Mouse (Mus musculus) lung, embryonic 16.5 days (tissue): ENCODE measurements around the gene Tmcc3. TPM values are rescaled to one million over a fixed set of nuclear protein-coding genes. Genes with fewer than 3 reads are reported as not detected.
A peak's percentile ranks its signal among the peaks of the same experiment; 100 is the strongest.

Experiments
- ATAC-seq: fragments of 200-750 bp; cut with Nextera tagmentation; 2 replicates; pipeline ENCODE4 v1.8.0; 2017; ENCODE audit warnings: low read depth, mild to moderate bottlenecking, moderate library complexity
- H3K27ac ChIP-seq: fragments of 300-500 bp; sonication (generic); 2 replicates; pipeline ENCODE4 v1.5.1; 2014; ENCODE audit warnings: mild to moderate bottlenecking, control low read depth, low read length
- H3K27me3 ChIP-seq: fragments of 300-500 bp; sonication (generic); 2 replicates; pipeline ENCODE4 v1.6.1; 2014; ENCODE audit warnings: low read depth, low read length, mixed read lengths; ENCODE audit not compliant: control insufficient read depth, insufficient read depth
- H3K36me3 ChIP-seq: fragments of 300-500 bp; sonication (generic); 2 replicates; pipeline ENCODE4 v1.6.1; 2014; ENCODE audit warnings: low read length; ENCODE audit not compliant: control insufficient read depth, insufficient read depth
- H3K4me1 ChIP-seq: fragments of 300-500 bp; sonication (generic); replicated peaks from 2 replicates; pipeline ENCODE4 v1.6.1; 2014; ENCODE audit warnings: low read length, mixed read lengths; ENCODE audit not compliant: control insufficient read depth, insufficient read depth
- H3K4me2 ChIP-seq: fragments of 300-500 bp; sonication (generic); 2 replicates; pipeline ENCODE4 v1.6.1; 2014; ENCODE audit warnings: low read depth, low read length, control low read depth
- H3K4me3 ChIP-seq: fragments of 300-500 bp; sonication (generic); 2 replicates; pipeline ENCODE4 v1.5.1; 2014; ENCODE audit warnings: mild to moderate bottlenecking, low read length, control low read depth
- H3K9ac ChIP-seq: fragments of 300-500 bp; sonication (generic); 2 replicates; pipeline ENCODE4 v1.6.1; 2014; ENCODE audit warnings: low read length, control low read depth
- H3K9me3 ChIP-seq: fragments of 300-500 bp; sonication (generic); 2 replicates; pipeline ENCODE4 v1.6.1; 2016; ENCODE audit warnings: low read length; ENCODE audit not compliant: control insufficient read depth
- WGBS: fragments of 180-500 bp; shearing (Covaris S2); extraction: QIAGEN DNeasy Blood & Tissue Kit; methylation state at CpG from one replicate; pipeline ENCODE4 v1.1.7; 2014; 5-methylcytosine and 5-hydroxymethylcytosine counted together
- polyA plus RNA-seq: library from polyadenylated mRNA; unstranded; fragments of >200 nt; fragmentation: Nextera tagmentation; extraction: Ambion mirVana; gene quantifications from 2 replicates; pipeline ENCODE4 v1.2.1, GENCODE M21; 2015

Tmcc3 gene
- polyA plus RNA-seq, 1 experiment from 2014 or later: 7.4 TPM

- Histone ChIP-seq H3K9ac (no peak overlapping the region), H3K27ac (no peak overlapping the region), H3K4me2 (no peak overlapping the region), H3K27me3 (no peaks in the 10 kb centered on the region), H3K4me1 (peaks cover 7% of the 10 kb centered on the region), H3K9me3 (no peaks in the 10 kb centered on the region), H3K4me3 (no peak overlapping the region), H3K36me3 (no peaks in the 10 kb centered on the region)
- ATAC-seq: no peak
These were observed 82.5 kb downstream of the Tmcc3 start for GRCm38 (mm10) chr10:94394286-94394685.

- WGBS: 42% methylated on average over 11 of the region's 11 CpGs
These were observed 86.3 kb downstream of the Tmcc3 start for GRCm38 (mm10) chr10:94397833-94398596.

GRCm38 (mm10) chr10:94400895-94401294 lies 89.1 kb downstream of the Tmcc3 start:
- peaks cover 11% of the 10 kb centered on the region for H3K4me1 ChIP-seq
- ATAC-seq: peak; percentile 95
- no peak overlapping the region for H3K4me3 ChIP-seq
- no peaks in the 10 kb centered on the region for H3K9me3 ChIP-seq
- no peak overlapping the region for H3K9ac ChIP-seq
- peak overlapping the region; percentile 7; the same call in 1 of the 2 replicates for H3K27ac ChIP-seq
- 56% methylated on average over 8 of the region's 8 CpGs for WGBS
- no peaks in the 10 kb centered on the region for H3K36me3 ChIP-seq
- H3K27me3 ChIP-seq: no peaks in the 10 kb centered on the region
- no peak overlapping the region for H3K4me2 ChIP-seq

More at GRCm38 (mm10) chr10:94397833-94398596, 86.3 kb downstream of the Tmcc3 start:
- no peak for ATAC-seq
- Histone ChIP-seq H3K4me1 (peaks cover 11% of the 10 kb centered on the region), H3K36me3 (no peaks in the 10 kb centered on the region), H3K27ac (no peak overlapping the region), H3K4me2 (no peak overlapping the region), H3K9ac (no peak overlapping the region), H3K4me3 (no peak overlapping the region), H3K9me3 (no peaks in the 10 kb centered on the region), H3K27me3 (no peaks in the 10 kb centered on the region)

GRCm38 (mm10) chr10:94405456-94405855 lies 93.7 kb downstream of the Tmcc3 start:
- H3K4me3 ChIP-seq: no peak overlapping the region
- H3K4me1 ChIP-seq: no peaks in the 10 kb centered on the region; the same call in 1 of the 2 replicates
- no peaks in the 10 kb centered on the region; the same call in 1 of the 2 replicates for H3K27me3 ChIP-seq
- no peak overlapping the region for H3K27ac ChIP-seq
- H3K36me3 ChIP-seq: no peaks in the 10 kb centered on the region
- H3K9ac ChIP-seq: no peak overlapping the region
- no peak overlapping the region for H3K4me2 ChIP-seq
- WGBS: 48% methylated on average over 3 of the region's 3 CpGs
- H3K9me3 ChIP-seq: no peaks in the 10 kb centered on the region
- no peak for ATAC-seq

- no peak overlapping the region for H3K9ac ChIP-seq
- H3K4me2 ChIP-seq: no peak overlapping the region
- no peaks in the 10 kb centered on the region for H3K36me3 ChIP-seq
- no peaks in the 10 kb centered on the region for H3K9me3 ChIP-seq
- 83% methylated on average over 7 of the region's 7 CpGs for WGBS
- no peak overlapping the region for H3K4me3 ChIP-seq
- no peaks in the 10 kb centered on the region; the same call in 1 of the 2 replicates for H3K27me3 ChIP-seq
- no peak overlapping the region for H3K27ac ChIP-seq
- no peaks in the 10 kb centered on the region for H3K4me1 ChIP-seq
- ATAC-seq: no peak
These were observed 95.1 kb downstream of the Tmcc3 start for GRCm38 (mm10) chr10:94406821-94407220.

GRCm38 (mm10) chr10:94408356-94409146 lies 96.8 kb downstream of the Tmcc3 start:
- Histone ChIP-seq H3K4me1 (no peaks in the 10 kb centered on the region; the same call in 1 of the 2 replicates), H3K4me3 (peak overlapping the region; percentile 43), H3K4me2 (peak overlapping the region; percentile 63), H3K27me3 (no peaks in the 10 kb centered on the region; the same call in 1 of the 2 replicates), H3K27ac (no peak overlapping the region), H3K36me3 (no peaks in the 10 kb centered on the region), H3K9me3 (no peaks in the 10 kb centered on the region), H3K9ac (peak overlapping the region; percentile 56)
- 18% methylated on average over 22 of the region's 22 CpGs for WGBS
- ATAC-seq: peak; percentile 78

GRCm38 (mm10) chr10:94409661-94410060 lies 97.9 kb downstream of the Tmcc3 start:
- H3K9ac ChIP-seq: no peak overlapping the region
- no peaks in the 10 kb centered on the region; the same call in 1 of the 2 replicates for H3K27me3 ChIP-seq
- H3K4me2 ChIP-seq: no peak overlapping the region
- H3K4me1 ChIP-seq: peaks cover 3% of the 10 kb centered on the region; the same call in 1 of the 2 replicates
- 49% methylated on average over 6 of the region's 6 CpGs for WGBS
- ATAC-seq: no peak
- H3K4me3 ChIP-seq: no peak overlapping the region
- no peaks in the 10 kb centered on the region for H3K36me3 ChIP-seq
- H3K9me3 ChIP-seq: no peaks in the 10 kb centered on the region
- no peak overlapping the region for H3K27ac ChIP-seq

- H3K27ac ChIP-seq: no peak overlapping the region
- H3K27me3 ChIP-seq: no peaks in the 10 kb centered on the region; the same call in 1 of the 2 replicates
- H3K9ac ChIP-seq: no peak overlapping the region
- no peaks in the 10 kb centered on the region for H3K9me3 ChIP-seq
- H3K4me3 ChIP-seq: no peak overlapping the region
- no peaks in the 10 kb centered on the region for H3K36me3 ChIP-seq
- no peak for ATAC-seq
- peaks cover 13% of the 10 kb centered on the region for H3K4me1 ChIP-seq
- 55% methylated on average over 9 of the region's 9 CpGs for WGBS
- no peak overlapping the region for H3K4me2 ChIP-seq
These were observed 99.8 kb downstream of the Tmcc3 start for GRCm38 (mm10) chr10:94411594-94411993.
